Mouse (Mus musculus): Measurements from ENCODE around the gene Atp8b5. TPM values are rescaled to one million over a fixed set of nuclear protein-coding genes. Genes with fewer than 3 reads are reported as not detected.

Atp8b5 gene
- total and polyA plus RNA-seq, 3 experiments = 0.08 to 0.14 TPM; not detected in 1

DNA sequence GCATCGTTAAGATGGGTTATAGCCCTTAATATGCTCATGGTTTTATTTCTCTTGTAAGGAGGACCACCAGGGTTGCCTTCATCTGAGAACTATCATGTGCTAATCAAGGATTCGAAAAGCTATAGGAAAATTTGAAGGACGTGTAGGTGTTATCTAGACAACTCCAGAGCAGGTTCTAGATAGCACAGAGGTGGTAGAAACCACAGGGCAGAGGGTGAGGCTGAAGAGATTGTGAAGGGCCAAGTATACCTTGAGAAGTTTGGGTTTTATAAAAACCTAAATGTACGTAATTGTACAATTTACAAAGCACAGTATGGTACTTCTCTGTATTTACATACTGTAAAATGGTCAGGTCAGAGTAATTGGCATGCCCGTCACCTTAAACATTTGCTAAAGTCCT, 128.2 kb downstream of the Atp8b5 start:
- Histone ChIP-seq H3K9ac (ENCODE audit: low read depth, low read length) (peak overlapping the region; percentile 48), H3K36me3 (ENCODE audit: control insufficient read depth, insufficient read depth, low read length) (peaks cover 23% of the 10 kb centered on the region), H3K79me2 (replicated peaks; ENCODE audit: control insufficient read depth, insufficient read depth, low read length) (0 out of 2 replicates have a peak, but pooled peaks cover 2% of the 10 kb centered on the region), H3K27me3 (ENCODE audit: control insufficient read depth, insufficient read depth, low read length) (no peaks in the 10 kb centered on the region), H3K27ac (peak overlapping the region; percentile 94), H3K4me3 (peak overlapping the region; percentile 15; the same call in 1 of the 2 replicates), H3K4me1 (ENCODE audit: control insufficient read depth, insufficient read depth, low read length) (peaks cover 34% of the 10 kb centered on the region)
- DNase-seq = no peak
- intact Hi-C loops (cut with DNase I) = no loop called here
- WGBS = 58% methylated on average over 5 of the region's 5 CpGs
- TF ChIP-seq POLR2A (IDR thresholded peaks at IDR 0.05; ENCODE audit: insufficient read depth, low read depth, low read length) (no peak), CTCF (IDR thresholded peaks at IDR 0.05) (no peak), EP300 (IDR thresholded peaks at IDR 0.05; ENCODE audit: insufficient read depth, low read depth, low read length) (no peak)

DNA sequence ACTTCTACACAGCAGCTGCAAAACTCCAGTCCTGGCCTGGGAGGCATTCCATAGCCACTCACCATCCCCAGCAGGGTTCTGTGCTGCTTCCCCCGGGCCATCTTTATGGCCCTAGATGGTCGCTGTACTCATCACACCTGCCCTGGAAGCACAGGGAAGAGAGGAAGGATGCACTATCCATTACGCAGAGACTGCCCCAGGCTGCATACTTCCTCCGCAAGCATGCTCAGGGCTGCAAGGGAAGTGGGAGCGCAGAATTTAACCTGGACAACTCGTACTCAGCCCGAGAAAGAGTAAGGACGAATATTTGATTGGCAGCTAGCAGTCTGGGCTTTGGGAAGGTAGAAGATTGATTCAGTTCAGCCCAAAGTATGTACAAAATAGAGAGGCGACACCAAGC, 128.9 kb downstream of the Atp8b5 start:
- Histone ChIP-seq H3K79me2 (replicated peaks; ENCODE audit: control insufficient read depth, insufficient read depth, low read length) (0 out of 2 replicates have a peak, but pooled peaks cover 2% of the 10 kb centered on the region), H3K27ac (peak overlapping the region; percentile 94), H3K4me3 (no peak overlapping the region), H3K4me1 (ENCODE audit: control insufficient read depth, insufficient read depth, low read length) (peaks cover 36% of the 10 kb centered on the region), H3K27me3 (ENCODE audit: control insufficient read depth, insufficient read depth, low read length) (no peaks in the 10 kb centered on the region), H3K36me3 (ENCODE audit: control insufficient read depth, insufficient read depth, low read length) (peaks cover 21% of the 10 kb centered on the region), H3K9ac (ENCODE audit: low read depth, low read length) (no peak overlapping the region)
- TF ChIP-seq CTCF (IDR thresholded peaks at IDR 0.05) = no peak
- no peak for TF ChIP-seq POLR2A (IDR thresholded peaks at IDR 0.05; ENCODE audit: insufficient read depth, low read depth, low read length)
- no peak for TF ChIP-seq EP300 (IDR thresholded peaks at IDR 0.05; ENCODE audit: insufficient read depth, low read depth, low read length)
- intact Hi-C loops (cut with DNase I) = no loop called here
- WGBS = 57% methylated on average over 9 of the region's 9 CpGs
- DNase-seq = no peak

DNA sequence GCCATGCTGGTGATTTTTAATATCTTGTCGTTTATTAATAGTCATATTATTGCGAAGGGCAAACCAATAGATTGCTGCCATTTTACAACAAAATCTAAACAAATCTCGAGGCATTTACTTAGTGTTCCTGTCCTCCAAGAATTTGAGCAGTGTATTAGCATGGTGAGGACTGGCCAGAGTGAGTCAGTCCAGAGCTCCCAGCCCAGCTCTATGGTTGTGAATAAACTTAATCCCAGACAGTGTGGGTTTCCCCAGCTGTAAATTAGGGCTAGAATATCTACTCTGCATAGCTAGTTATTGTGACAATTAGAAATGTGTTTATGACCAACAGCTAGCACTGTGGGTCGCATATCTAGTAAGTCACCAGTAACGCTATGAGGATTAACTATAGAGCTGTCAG, 129.4 kb downstream of the Atp8b5 start:
- 0 out of 2 replicates have a peak, but pooled peaks cover 2% of the 10 kb centered on the region for H3K79me2 ChIP-seq (replicated peaks; ENCODE audit: control insufficient read depth, insufficient read depth, low read length)
- TF ChIP-seq CTCF (IDR thresholded peaks at IDR 0.05) (no peak), POLR2A (IDR thresholded peaks at IDR 0.05; ENCODE audit: insufficient read depth, low read depth, low read length) (no peak), EP300 (IDR thresholded peaks at IDR 0.05; ENCODE audit: insufficient read depth, low read depth, low read length) (no peak)
- no peak for DNase-seq
- H3K9ac ChIP-seq (ENCODE audit: low read depth, low read length) = no peak overlapping the region
- 89% methylated on average over 5 of the region's 5 CpGs for WGBS
- peaks cover 23% of the 10 kb centered on the region for H3K36me3 ChIP-seq (ENCODE audit: control insufficient read depth, insufficient read depth, low read length)
- intact Hi-C loops (cut with DNase I) = no loop called here
- H3K4me1 ChIP-seq (ENCODE audit: control insufficient read depth, insufficient read depth, low read length) = peaks cover 39% of the 10 kb centered on the region
- no peaks in the 10 kb centered on the region for H3K27me3 ChIP-seq (ENCODE audit: control insufficient read depth, insufficient read depth, low read length)
- no peak overlapping the region for H3K4me3 ChIP-seq
- H3K27ac ChIP-seq = peak overlapping the region; percentile 94

DNA sequence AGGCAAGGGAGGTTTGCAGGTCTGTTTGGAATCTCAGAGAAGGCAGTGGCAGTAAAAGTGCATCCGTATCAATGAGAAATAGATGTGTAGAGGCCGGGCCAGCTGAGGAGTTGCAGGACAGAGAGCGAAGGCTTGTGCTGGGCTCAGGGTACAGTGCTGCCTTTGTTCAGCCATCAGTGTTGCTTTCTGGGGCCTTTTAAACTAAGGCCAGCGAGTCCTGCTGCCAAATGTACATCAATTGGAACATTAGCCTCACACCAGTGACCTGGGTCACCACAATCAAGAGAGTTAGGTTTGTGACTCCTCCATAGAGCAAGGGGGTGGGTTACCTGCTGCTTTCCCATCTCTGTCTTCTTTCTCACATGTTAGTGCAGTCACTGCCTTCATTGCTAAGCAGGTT, 131.1 kb downstream of the Atp8b5 start:
- Histone ChIP-seq H3K4me1 (ENCODE audit: control insufficient read depth, insufficient read depth, low read length) (peaks cover 49% of the 10 kb centered on the region), H3K9ac (ENCODE audit: low read depth, low read length) (0 out of 2 replicates have a peak overlapping the region, but pooled peaks have one; percentile 12), H3K4me3 (no peak overlapping the region), H3K79me2 (replicated peaks; ENCODE audit: control insufficient read depth, insufficient read depth, low read length) (0 out of 2 replicates have a peak, but pooled peaks cover 2% of the 10 kb centered on the region), H3K27me3 (ENCODE audit: control insufficient read depth, insufficient read depth, low read length) (no peaks in the 10 kb centered on the region), H3K27ac (peak overlapping the region; percentile 92), H3K36me3 (ENCODE audit: control insufficient read depth, insufficient read depth, low read length) (peaks cover 29% of the 10 kb centered on the region)
- intact Hi-C loops (cut with DNase I) = no loop called here
- WGBS = 82% methylated on average over 4 of the region's 4 CpGs
- DNase-seq = peak in 1 of 2 experiments; percentile 27
- TF ChIP-seq CTCF (IDR thresholded peaks at IDR 0.05) (no peak), POLR2A (IDR thresholded peaks at IDR 0.05; ENCODE audit: insufficient read depth, low read depth, low read length) (no peak), EP300 (IDR thresholded peaks at IDR 0.05; ENCODE audit: insufficient read depth, low read depth, low read length) (no peak)

DNA sequence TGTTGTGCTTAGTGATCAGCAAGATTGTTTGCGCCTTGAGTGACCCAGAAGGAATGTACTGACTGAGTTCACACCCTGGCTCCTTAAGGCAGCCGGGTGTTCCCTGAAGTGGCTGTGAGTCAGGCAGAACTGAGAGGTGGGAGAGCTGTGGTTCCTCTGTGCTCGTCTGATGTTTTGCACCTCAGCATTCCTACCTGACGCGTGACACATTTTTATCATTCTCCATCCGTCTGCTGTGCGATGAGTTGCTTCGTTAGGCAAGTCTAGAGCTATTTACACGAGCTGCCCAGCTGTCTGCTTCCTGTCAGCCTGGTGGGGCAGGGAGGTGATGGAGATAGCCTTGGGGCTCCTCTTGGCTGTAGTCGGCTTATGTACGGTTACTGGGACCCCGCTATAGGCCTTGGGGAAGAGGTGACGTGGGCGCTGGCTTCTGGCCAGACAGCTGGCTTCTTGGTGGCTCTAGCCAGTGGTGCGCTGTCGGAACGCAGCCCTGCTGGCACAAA, 131.9 kb downstream of the Atp8b5 start:
- WGBS = 10% methylated on average over 17 of the region's 17 CpGs

More for the DNA sequence above, 131.9 kb downstream of the Atp8b5 start:
- DNase-seq = peak; percentile 74 to 80
- Histone ChIP-seq H3K9ac (ENCODE audit: low read depth, low read length) (peak overlapping the region; percentile 67), H3K27ac (peak overlapping the region; percentile 92), H3K79me2 (replicated peaks; ENCODE audit: control insufficient read depth, insufficient read depth, low read length) (0 out of 2 replicates have a peak, but pooled peaks cover 2% of the 10 kb centered on the region), H3K36me3 (ENCODE audit: control insufficient read depth, insufficient read depth, low read length) (peaks cover 24% of the 10 kb centered on the region), H3K4me3 (peak overlapping the region; percentile 45), H3K4me1 (ENCODE audit: control insufficient read depth, insufficient read depth, low read length) (peaks cover 46% of the 10 kb centered on the region), H3K27me3 (ENCODE audit: control insufficient read depth, insufficient read depth, low read length) (no peaks in the 10 kb centered on the region)
- peak; percentile 55 for TF ChIP-seq POLR2A (IDR thresholded peaks at IDR 0.05; ENCODE audit: insufficient read depth, low read depth, low read length)
- 0 out of 2 replicates have a peak, but pooled peaks have one; percentile 40 for TF ChIP-seq EP300 (IDR thresholded peaks at IDR 0.05; ENCODE audit: insufficient read depth, low read depth, low read length)
- no peak for TF ChIP-seq CTCF (IDR thresholded peaks at IDR 0.05)
- intact Hi-C loops (cut with DNase I) = no loop called here
